Mouse (Mus musculus): ENCODE results near the gene Astn1.

Astn1 gene

GRCm38 (mm10) chr1:158361964-158362291 is at the start of gene Astn1:
TSS of gene Astn1 (plus strand) at chr1:158362273.
- in situ Hi-C loops (cut with MboI; ENCODE audit: unreplicated experiment in 2 of 2) = no loop called here

GRCm38 (mm10) chr1:158323325-158323724 is 38.7 kb upstream of the Astn1 start:
- in situ Hi-C loops (cut with MboI; ENCODE audit: unreplicated experiment in 2 of 2) = no loop called here

- in situ Hi-C loops (cut with MboI; ENCODE audit: unreplicated experiment in 2 of 2) = no loop called here
Measured at GRCm38 (mm10) chr1:158328126-158328525, 33.9 kb upstream of the Astn1 start.

DNA sequence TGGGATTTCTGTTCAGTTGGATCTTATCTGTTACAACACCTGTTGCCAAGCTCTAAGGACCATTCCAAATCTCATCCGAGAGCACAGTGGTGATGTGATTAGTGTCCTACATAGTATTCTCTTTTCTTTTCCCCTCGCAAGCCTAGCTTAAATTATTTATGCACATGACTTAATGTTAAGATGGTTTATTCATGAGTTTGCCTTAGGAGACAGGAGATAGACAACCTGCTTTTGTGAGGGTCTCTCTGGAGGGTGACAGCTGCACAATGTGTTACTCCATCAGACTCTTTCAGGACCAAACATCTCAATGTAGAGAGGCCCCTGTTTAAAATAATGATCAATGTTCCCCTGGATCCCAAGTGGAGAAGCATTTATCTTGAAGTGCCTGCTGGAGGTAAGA is 33.2 kb upstream of the Astn1 start:
- in situ Hi-C loops (cut with MboI; ENCODE audit: unreplicated experiment in 2 of 2) = no loop called here

- in situ Hi-C loops (cut with MboI; ENCODE audit: unreplicated experiment in 2 of 2) = no loop called here
Measured at GRCm38 (mm10) chr1:158343243-158343714, 18.8 kb upstream of the Astn1 start.

DNA sequence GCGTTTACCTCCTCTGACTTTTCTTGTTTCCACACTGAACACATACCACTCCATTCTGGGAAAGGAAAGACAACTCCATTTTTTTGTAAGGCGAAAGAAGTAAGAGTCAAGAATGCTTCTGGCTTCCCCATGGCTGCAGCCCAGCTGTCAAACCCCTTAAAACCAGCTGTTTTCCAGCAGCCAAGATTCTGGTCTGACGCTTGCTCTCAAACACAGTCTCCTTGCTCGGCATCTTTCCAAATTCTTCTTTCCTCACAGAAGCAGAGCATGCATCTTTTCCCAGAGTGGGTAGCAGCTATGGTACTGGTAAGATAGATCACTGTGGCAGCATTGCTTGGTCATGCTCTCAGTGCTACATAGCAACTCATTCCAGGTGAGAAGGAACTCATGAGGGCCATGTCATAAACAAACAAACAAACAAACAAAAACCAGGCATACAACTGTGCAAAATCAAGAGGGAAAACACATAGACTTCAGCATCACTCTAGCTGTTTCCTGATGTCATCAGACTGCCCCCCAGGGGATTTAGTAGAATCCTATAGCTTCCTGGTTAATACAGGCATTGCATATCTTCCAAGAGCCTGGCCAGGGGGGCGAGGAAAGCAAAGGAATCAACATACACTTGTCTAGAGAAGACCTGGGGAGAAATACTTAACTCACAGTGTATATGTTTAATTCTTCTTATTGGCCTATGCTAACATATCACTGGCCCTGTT is 8.3 kb upstream of the Astn1 start:
- in situ Hi-C loops (cut with MboI; ENCODE audit: unreplicated experiment in 2 of 2) = no loop called here

- in situ Hi-C loops (cut with MboI; ENCODE audit: unreplicated experiment in 2 of 2) = no loop called here
Measured at GRCm38 (mm10) chr1:158355177-158356050, 6.7 kb upstream of the Astn1 start.

- in situ Hi-C loops (cut with MboI; ENCODE audit: unreplicated experiment in 2 of 2) = no loop called here
Measured at GRCm38 (mm10) chr1:158356051-158356461, 6.0 kb upstream of the Astn1 start, which contains the start of gene Brinp2. TSS of gene Brinp2 (minus strand) at chr1:158356326.

GRCm38 (mm10) chr1:158362292-158363101 is 424 bp downstream of the Astn1 start:
- in situ Hi-C loops (cut with MboI; ENCODE audit: unreplicated experiment in 2 of 2) = no loop called here

DNA sequence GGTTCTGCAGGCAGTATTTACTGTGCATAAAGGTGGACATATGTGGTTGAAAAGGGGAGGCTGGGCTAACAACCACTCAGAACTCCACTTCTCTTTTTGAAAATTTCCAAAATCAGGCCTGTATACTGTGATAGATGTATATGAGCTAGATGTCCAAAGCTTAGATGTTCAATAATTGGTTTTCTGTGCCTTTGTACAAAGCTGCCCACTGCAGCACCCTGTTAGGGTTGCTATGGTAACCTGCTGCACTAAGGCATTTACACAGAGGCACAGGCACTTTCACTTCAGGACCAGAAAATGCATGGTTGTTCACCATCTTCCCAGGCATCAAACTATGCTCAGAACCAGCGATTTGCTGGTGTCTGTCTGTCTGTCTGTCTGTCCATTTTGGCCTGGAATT is 2.4 kb downstream of the Astn1 start:
- in situ Hi-C loops (cut with MboI; ENCODE audit: unreplicated experiment in 2 of 2) = no loop called here

- in situ Hi-C loops (cut with MboI; ENCODE audit: unreplicated experiment in 2 of 2) = no loop called here
Measured at GRCm38 (mm10) chr1:158382277-158382676, 20.2 kb downstream of the Astn1 start.

GRCm38 (mm10) chr1:158383210-158383609 is 21.1 kb downstream of the Astn1 start:
- in situ Hi-C loops (cut with MboI; ENCODE audit: unreplicated experiment in 2 of 2) = no loop called here

DNA sequence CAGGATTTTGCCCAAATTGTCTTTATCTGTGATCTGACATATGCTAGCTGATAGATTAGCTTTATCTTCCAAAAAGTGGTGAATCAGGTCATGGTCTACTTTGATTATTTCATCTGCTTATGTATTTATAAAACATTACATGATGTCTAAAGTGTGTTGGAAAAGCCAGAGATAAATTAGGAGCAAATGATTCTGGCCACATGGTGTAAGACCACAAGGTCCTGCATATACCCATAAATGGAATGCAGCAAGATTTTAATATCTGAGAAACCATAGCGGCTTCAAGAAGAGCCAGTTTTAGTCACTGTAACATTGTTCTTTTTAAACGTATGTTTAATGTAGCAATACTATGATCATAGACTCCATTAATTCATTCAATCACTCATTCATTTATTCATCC is 23.2 kb downstream of the Astn1 start:
- in situ Hi-C loops (cut with MboI; ENCODE audit: unreplicated experiment in 2 of 2) = no loop called here

DNA sequence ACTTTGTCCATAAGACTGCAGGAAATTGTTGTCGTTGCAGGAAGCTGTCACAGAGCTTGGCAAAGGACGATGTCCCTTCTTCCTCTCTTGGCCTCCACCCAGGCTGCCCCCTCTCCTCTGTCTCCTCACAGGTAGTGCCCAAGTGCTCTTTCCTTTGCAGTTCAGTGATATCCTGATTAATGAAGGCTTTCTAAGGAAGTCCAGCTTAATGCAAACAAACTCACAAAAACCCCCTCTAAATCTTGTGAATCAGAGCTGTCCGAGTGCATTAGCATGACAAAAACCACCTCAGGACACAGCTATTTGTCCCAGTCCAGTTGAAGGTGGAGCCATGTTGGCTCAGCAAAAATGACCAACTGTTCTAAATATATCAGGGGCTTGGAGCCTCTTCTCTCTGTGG is 24.7 kb downstream of the Astn1 start:
- in situ Hi-C loops (cut with MboI; ENCODE audit: unreplicated experiment in 2 of 2) = no loop called here

DNA sequence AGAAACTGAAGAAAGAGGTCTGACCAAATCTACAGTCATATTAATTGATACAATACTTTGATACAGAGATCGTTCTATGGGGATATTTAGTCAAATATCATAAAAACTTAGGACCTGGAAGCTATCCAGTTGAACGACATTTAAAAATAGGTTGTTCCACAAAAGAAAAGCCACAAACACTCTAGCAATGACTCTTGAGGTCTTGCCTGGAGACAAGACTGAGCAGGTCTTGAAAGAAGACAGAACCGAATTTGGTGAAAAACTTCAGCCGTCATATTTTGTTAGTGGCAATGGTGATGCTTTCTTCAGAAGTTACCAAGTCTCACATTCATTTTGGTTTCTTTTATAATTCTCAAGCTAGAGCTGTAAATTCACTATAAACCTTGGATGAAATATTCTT is 26.9 kb downstream of the Astn1 start:
- in situ Hi-C loops (cut with MboI; ENCODE audit: unreplicated experiment in 2 of 2) = no loop called here

DNA sequence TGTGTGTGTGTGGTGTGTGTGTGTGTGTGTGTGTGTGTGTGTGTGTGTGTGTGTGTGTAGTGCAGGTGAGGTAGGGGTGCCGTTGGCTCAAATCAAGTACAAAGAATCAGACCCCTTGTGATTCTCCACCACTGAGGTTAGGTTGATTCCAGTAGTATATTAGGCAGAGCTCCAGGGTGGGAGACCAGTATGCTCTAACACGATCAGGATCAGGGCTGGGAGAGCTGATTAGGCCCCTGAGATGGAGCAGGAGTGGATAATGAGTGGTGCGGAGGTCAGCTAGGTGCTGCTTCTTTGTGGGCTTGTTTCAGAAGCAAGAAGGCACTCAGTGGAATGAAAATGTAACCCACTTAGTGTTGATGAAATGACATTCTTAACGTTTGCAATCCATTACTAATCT is 28.6 kb downstream of the Astn1 start:
- in situ Hi-C loops (cut with MboI; ENCODE audit: unreplicated experiment in 2 of 2) = no loop called here

GRCm38 (mm10) chr1:158397058-158397457 is 35.0 kb downstream of the Astn1 start:
- in situ Hi-C loops (cut with MboI; ENCODE audit: unreplicated experiment in 2 of 2) = no loop called here

- in situ Hi-C loops (cut with MboI; ENCODE audit: unreplicated experiment in 2 of 2) = no loop called here
Measured at GRCm38 (mm10) chr1:158400898-158401297, 38.8 kb downstream of the Astn1 start.

DNA sequence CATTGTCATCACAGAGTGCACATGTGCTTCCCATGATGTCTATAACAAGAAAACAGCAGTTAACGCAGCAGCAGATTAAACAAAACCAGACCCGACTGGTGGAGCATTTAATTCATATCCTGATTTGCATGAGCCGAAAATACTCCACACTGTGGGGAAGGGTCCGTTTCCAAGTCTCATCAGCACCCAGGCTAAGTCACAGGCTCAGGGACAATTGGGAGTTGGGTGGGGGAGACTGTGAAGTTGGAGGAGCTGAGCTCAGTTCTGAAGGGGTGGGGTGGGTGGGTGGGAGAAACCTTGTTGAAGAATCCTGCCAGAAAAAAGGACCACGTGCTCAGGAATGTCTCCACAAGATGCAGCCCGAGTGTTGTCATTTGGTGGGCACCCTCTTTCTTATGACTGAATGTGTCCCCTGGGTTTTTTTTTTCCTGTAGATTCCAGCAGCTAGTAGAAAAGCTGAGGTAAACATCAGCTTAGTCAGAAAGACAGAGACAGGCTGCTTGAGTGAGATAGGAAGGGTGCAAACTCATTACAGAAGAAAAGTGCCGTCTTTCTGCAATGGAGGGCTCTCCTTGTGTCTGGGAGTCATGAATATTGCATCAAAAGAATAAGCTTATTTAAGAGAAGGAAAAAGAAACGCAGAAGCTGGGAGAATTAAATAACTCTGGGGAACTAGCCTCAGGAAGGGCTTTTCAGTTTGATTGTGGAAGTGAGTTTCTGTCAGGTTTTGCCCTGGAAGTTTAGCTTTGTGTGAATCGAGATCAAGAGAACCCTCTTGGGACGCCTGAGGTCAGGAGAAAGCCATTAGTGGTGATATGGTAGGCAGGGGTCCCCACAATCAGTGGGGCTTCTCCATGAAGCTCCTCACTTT is 44.1 kb downstream of the Astn1 start:
- in situ Hi-C loops (cut with MboI; ENCODE audit: unreplicated experiment in 2 of 2) = no loop called here

DNA sequence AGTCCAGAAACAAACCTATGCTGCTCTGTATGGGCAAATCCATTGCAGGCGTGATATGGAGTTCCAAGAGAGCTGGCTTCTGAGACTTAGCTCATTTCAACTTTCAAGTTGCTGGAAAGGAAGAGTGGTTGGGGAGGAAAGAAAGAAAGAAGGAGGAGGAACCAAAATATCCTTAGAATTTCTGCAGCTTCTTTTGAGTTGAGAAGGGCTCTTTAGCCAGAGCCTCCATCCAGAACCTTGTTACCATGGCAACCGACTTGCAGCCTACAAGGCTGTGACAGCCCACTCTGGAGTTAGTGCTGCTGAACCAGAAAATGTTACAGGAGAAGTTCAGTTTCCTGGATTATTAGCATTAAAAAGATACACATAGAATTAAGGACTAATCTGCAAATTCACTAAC is 46.1 kb downstream of the Astn1 start:
- in situ Hi-C loops (cut with MboI; ENCODE audit: unreplicated experiment in 2 of 2) = no loop called here

Measured in v-Abl transformed pro-B cells (cell line).